Comparison of ENCODE assay signal across 8 mouse cellular contexts in the genomic region with DNA sequence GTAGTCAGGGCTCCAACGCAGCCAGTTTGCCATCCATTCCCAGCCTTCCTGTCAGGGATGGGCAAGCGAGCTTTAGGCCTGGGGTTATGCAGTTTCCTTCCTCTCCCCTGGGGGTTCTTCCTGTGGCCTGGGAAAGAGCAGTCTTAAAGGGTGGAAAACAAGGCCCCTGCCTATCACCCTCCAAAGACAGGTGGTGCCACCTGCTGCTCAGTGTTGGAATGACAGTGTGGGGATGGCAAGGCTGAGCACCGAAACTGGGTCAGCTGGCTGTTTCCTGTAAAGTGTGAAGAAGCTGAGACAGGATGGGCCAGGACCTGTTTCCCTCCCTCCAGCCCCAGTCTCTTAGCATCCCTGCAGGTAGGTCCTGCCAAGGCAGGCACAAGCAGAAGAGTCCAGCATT. TPM values are rescaled to one million over a fixed set of nuclear protein-coding genes. Genes with fewer than 3 reads are reported as not detected.
DNase-seq lines count a peak whose midpoint lies in the region; ATAC-seq and TF ChIP-seq lines count a peak whose summit lies in the region.

No protein-coding gene starts in this region.

- H3K9ac ChIP-seq in heart, embryonic 15.5 days: no peak overlapping the region
- no peak overlapping the region for H3K9ac ChIP-seq in liver, embryonic 14.5 days (replicated peaks)
- H3K9ac ChIP-seq in neural tube, embryonic 11.5 days (ENCODE audit: low read length): no peak overlapping the region
- peak overlapping the region; percentile 10; the same call in 1 of the 2 replicates for H3K9ac ChIP-seq in stomach, embryonic 16.5 days (ENCODE audit: low read length)

- H3K4me2 ChIP-seq in heart, embryonic 15.5 days: no peak overlapping the region
- no peak overlapping the region for H3K4me2 ChIP-seq in liver, embryonic 14.5 days (ENCODE audit: low read depth)
- no peak overlapping the region for H3K4me2 ChIP-seq in neural tube, embryonic 11.5 days (ENCODE audit: low read depth)
- no peak overlapping the region for H3K4me2 ChIP-seq in stomach, embryonic 16.5 days (ENCODE audit: low read depth, low read length)

- TF ChIP-seq CTCF in liver, embryonic 14.5 days (IDR thresholded peaks at IDR 0.05; ENCODE audit: low read depth): peak; percentile 98

- no peak overlapping the region for H3K4me3 ChIP-seq in heart, embryonic 15.5 days
- no peak overlapping the region for H3K4me3 ChIP-seq in liver, embryonic 14.5 days (ENCODE audit: insufficient read depth in 1 of 2, low read depth in 2 of 2, low read length in 2 of 2)
- H3K4me3 ChIP-seq in neural tube, embryonic 11.5 days (ENCODE audit: low read depth, low read length): no peak overlapping the region
- no peak overlapping the region for H3K4me3 ChIP-seq in stomach, embryonic 16.5 days (replicated peaks; ENCODE audit: low read length)

- peaks cover 12% of the 10 kb centered on the region for H3K4me1 ChIP-seq in heart, embryonic 15.5 days (replicated peaks)
- no peaks in the 10 kb centered on the region; a peak in 1 of 4 replicates for H3K4me1 ChIP-seq in liver, embryonic 14.5 days (replicated peaks; ENCODE audit: control insufficient read depth in 2 of 2, insufficient read depth in 2 of 2, low read length in 1 of 2)
- H3K4me1 ChIP-seq in neural tube, embryonic 11.5 days (ENCODE audit: control insufficient read depth, insufficient read depth, low read length): no peaks in the 10 kb centered on the region
- H3K4me1 ChIP-seq in stomach, embryonic 16.5 days (ENCODE audit: control insufficient read depth, insufficient read depth, low read length): no peaks in the 10 kb centered on the region

- peaks cover 93% of the 10 kb centered on the region for H3K36me3 ChIP-seq in heart, embryonic 15.5 days
- peaks cover 28% of the 10 kb centered on the region for H3K36me3 ChIP-seq in liver, embryonic 14.5 days (replicated peaks; ENCODE audit: control insufficient read depth, insufficient read depth, low read depth)
- H3K36me3 ChIP-seq in neural tube, embryonic 11.5 days (ENCODE audit: control insufficient read depth, insufficient read depth, low read length): peaks cover 24% of the 10 kb centered on the region
- peaks cover 30% of the 10 kb centered on the region for H3K36me3 ChIP-seq in stomach, embryonic 16.5 days (ENCODE audit: control insufficient read depth, insufficient read depth, low read length)

- H3K27me3 ChIP-seq in heart, embryonic 15.5 days: no peaks in the 10 kb centered on the region
- no peaks in the 10 kb centered on the region for H3K27me3 ChIP-seq in liver, embryonic 14.5 days (ENCODE audit: control insufficient read depth, insufficient read depth, low read length)
- no peaks in the 10 kb centered on the region for H3K27me3 ChIP-seq in neural tube, embryonic 11.5 days (ENCODE audit: control insufficient read depth, insufficient read depth, low read length)
- no peaks in the 10 kb centered on the region for H3K27me3 ChIP-seq in stomach, embryonic 16.5 days (ENCODE audit: control insufficient read depth, insufficient read depth, low read length)

- DNase-seq in CD4-positive helper T cell, adult 2 months (ENCODE audit: low read depth, low spot score): peak; percentile 77
- DNase-seq in brain, adult 2 months (ENCODE audit: low read depth, low spot score): peak; percentile 90
- peak; percentile 91 for DNase-seq in kidney, postnatal 14 days
- DNase-seq in liver, embryonic 14.5 days (ENCODE audit: low read depth in 3 of 3, low spot score in 3 of 3): peak; percentile 37 to 53 (median 41)
- peak; percentile 84 for DNase-seq in neural tube, embryonic 11.5 days (ENCODE audit: low spot score)

- no peaks in the 10 kb centered on the region for H3K9me3 ChIP-seq in heart, embryonic 15.5 days (replicated peaks)
- no peaks in the 10 kb centered on the region for H3K9me3 ChIP-seq in liver, embryonic 14.5 days (ENCODE audit: control insufficient read depth, low read length)
- H3K9me3 ChIP-seq in neural tube, embryonic 11.5 days (ENCODE audit: control insufficient read depth, low read length): no peaks in the 10 kb centered on the region
- no peaks in the 10 kb centered on the region for H3K9me3 ChIP-seq in stomach, embryonic 16.5 days (replicated peaks; ENCODE audit: control insufficient read depth, low read length)

- ATAC-seq in erythroid progenitor cell, adult 5-6 weeks (replicated peaks; ENCODE audit: low FRiP score, poor library complexity, severe bottlenecking): peak; percentile 52; the same call in 1 of the 2 replicates
- peak; percentile 40 for ATAC-seq in heart, embryonic 15.5 days (replicated peaks; ENCODE audit: insufficient number of reproducible peaks, insufficient read depth, low FRiP score, low read depth)
- ATAC-seq in liver, embryonic 14.5 days (ENCODE audit: insufficient read depth): peak; percentile 46
- peak; percentile 27 for ATAC-seq in neural tube, embryonic 11.5 days (ENCODE audit: insufficient read depth, low FRiP score, low TSS enrichment)
- peak; percentile 42; the same call in 1 of the 2 replicates for ATAC-seq in stomach, embryonic 16.5 days (ENCODE audit: insufficient read depth, low FRiP score)

- H3K27ac ChIP-seq in heart, embryonic 15.5 days: peak overlapping the region; percentile 33
- no peak overlapping the region for H3K27ac ChIP-seq in liver, embryonic 14.5 days
- H3K27ac ChIP-seq in neural tube, embryonic 11.5 days (ENCODE audit: low read depth, low read length): no peak overlapping the region
- H3K27ac ChIP-seq in stomach, embryonic 16.5 days (ENCODE audit: low read length): no peak overlapping the region

- no peak for TF ChIP-seq EP300 in liver, embryonic 14.5 days (IDR thresholded peaks at IDR 0.05; ENCODE audit: low read depth)

- WGBS in heart, embryonic 15.5 days: 22% methylated on average over 3 of the region's 3 CpGs
- WGBS in liver, embryonic 14.5 days (ENCODE audit: insufficient replicate concordance): 21% methylated on average over 3 of the region's 3 CpGs
- 36% methylated on average over 3 of the region's 3 CpGs for WGBS in neural tube, embryonic 11.5 days
- WGBS in stomach, embryonic 16.5 days: 26% methylated on average over 3 of the region's 3 CpGs

RNA-seq across cellular contexts. Expression of gene Ippk, which starts 39.8 kb away (rescaled TPM):
- 1.4 and 1.7 TPM in 2 replicates for total RNA-seq in erythroid progenitor cell, adult 5-6 weeks (2015; ENCODE audit: low replicate concordance)
- 3.7 TPM in 2 replicates for total RNA-seq in erythroid progenitor cell, adult 5-6 weeks (2017; ENCODE audit: low replicate concordance)
- polyA plus RNA-seq in heart, embryonic 15.5 days (2015; fragmentation: Nextera tagmentation; extraction: Ambion mirVana): 10.0 and 11.1 TPM in 2 replicates
- polyA plus RNA-seq in liver, embryonic 14.5 days (2012; rRNA removed): 3.0 and 4.0 TPM in 2 replicates
- 7.1 and 7.2 TPM in 2 replicates for polyA plus RNA-seq in liver, embryonic 14.5 days (2014; fragmentation: Nextera tagmentation; extraction: Ambion mirVana)
- 16.2 and 19.7 TPM in 2 replicates for polyA plus RNA-seq in neural tube, embryonic 11.5 days (2014; fragmentation: Nextera tagmentation; extraction: Ambion mirVana)
- 20.0 and 20.8 TPM in 2 replicates for polyA plus RNA-seq in stomach, embryonic 16.5 days (2015; fragmentation: Nextera tagmentation; extraction: Ambion mirVana)

RNA-seq across cellular contexts. Expression of gene Bicd2, which starts 39.8 kb away (rescaled TPM):
- total RNA-seq in erythroid progenitor cell, adult 5-6 weeks (2015; ENCODE audit: low replicate concordance): 12.6 and 19.7 TPM in 2 replicates
- total RNA-seq in erythroid progenitor cell, adult 5-6 weeks (2017; ENCODE audit: low replicate concordance): 28.8 and 35.2 TPM in 2 replicates
- polyA plus RNA-seq in heart, embryonic 15.5 days (2015; fragmentation: Nextera tagmentation; extraction: Ambion mirVana): 47.4 and 48.2 TPM in 2 replicates
- 5.6 and 6.4 TPM in 2 replicates for polyA plus RNA-seq in liver, embryonic 14.5 days (2012; rRNA removed)
- polyA plus RNA-seq in liver, embryonic 14.5 days (2014; fragmentation: Nextera tagmentation; extraction: Ambion mirVana): 5.9 and 7.0 TPM in 2 replicates
- polyA plus RNA-seq in neural tube, embryonic 11.5 days (2014; fragmentation: Nextera tagmentation; extraction: Ambion mirVana): 37.1 and 37.4 TPM in 2 replicates
- 26.5 and 26.7 TPM in 2 replicates for polyA plus RNA-seq in stomach, embryonic 16.5 days (2015; fragmentation: Nextera tagmentation; extraction: Ambion mirVana)

Comparison
In these comparisons a context has a peak if more than half of its experiments do, and no peak if none do; other contexts are left out.
1. DNase-seq: peak in every context shown above with its lines; median percentile 91 in kidney, postnatal 14 days; 90 in brain, adult 2 months; 84 in neural tube, embryonic 11.5 days; 77 in CD4-positive helper T cell, adult 2 months; 41 in liver, embryonic 14.5 days.